Mouse (Mus musculus) embryonic fibroblast, embryonic 13.5 days (primary cell): ENCODE results near the gene Gm10277.

ENCODE experiments used
- CTCF ChIP-seq: IDR thresholded peaks from 2 replicates; pipeline ENCODE4 v1.5.1; 2011; ENCODE audit warnings: mild to moderate bottlenecking, control low read depth, low read length, moderate library complexity, borderline replicate concordance; ENCODE audit not compliant: insufficient read depth
- POLR2A ChIP-seq: IDR thresholded peaks from 2 replicates; pipeline ENCODE4 v1.6.1; 2011; ENCODE audit warnings: low read depth, mild to moderate bottlenecking, control low read depth, low read length, moderate library complexity

GRCm38 (mm10) chr11:77829043-77829841 lies 41.7 kb upstream of the Gm10277 start:
- TF ChIP-seq CTCF = no peak
- no peak for TF ChIP-seq POLR2A
